Mouse (Mus musculus) cerebellum, adult 11 months (tissue): ENCODE results near the gene Col6a6.

Source experiments
- DNase-seq: peaks from one replicate; pipeline ENCODE4 v3.0.0; 2022

Col6a6 gene

GRCm38 (mm10) chr9:105800286-105800685, 27.7 kb downstream of the Col6a6 start:
- DNase-seq: no peak

GRCm38 (mm10) chr9:105796137-105796536, 31.8 kb downstream of the Col6a6 start:
- no peak for DNase-seq

- no peak for DNase-seq
Measured at GRCm38 (mm10) chr9:105794965-105795364, 33.0 kb downstream of the Col6a6 start.

GRCm38 (mm10) chr9:105791810-105792209, 36.1 kb downstream of the Col6a6 start:
- DNase-seq: no peak

- DNase-seq: no peak
Measured at GRCm38 (mm10) chr9:105788203-105788602, 39.8 kb downstream of the Col6a6 start.

GRCm38 (mm10) chr9:105787800-105788199, 40.2 kb downstream of the Col6a6 start:
- DNase-seq: no peak

GRCm38 (mm10) chr9:105784026-105784425, 43.9 kb downstream of the Col6a6 start:
- no peak for DNase-seq

GRCm38 (mm10) chr9:105780696-105781095, 47.3 kb downstream of the Col6a6 start:
- DNase-seq: no peak

- no peak for DNase-seq
Measured at GRCm38 (mm10) chr9:105778741-105779140, 49.2 kb downstream of the Col6a6 start.

GRCm38 (mm10) chr9:105774878-105775277, 53.1 kb downstream of the Col6a6 start:
- DNase-seq: no peak

- DNase-seq: no peak
Measured at GRCm38 (mm10) chr9:105774321-105774720, 53.6 kb downstream of the Col6a6 start.

- no peak for DNase-seq
Measured at GRCm38 (mm10) chr9:105771380-105771779, 56.6 kb downstream of the Col6a6 start.

- DNase-seq: no peak
Measured at GRCm38 (mm10) chr9:105770690-105771089, 57.3 kb downstream of the Col6a6 start.

GRCm38 (mm10) chr9:105765891-105766290, 62.1 kb downstream of the Col6a6 start:
- no peak for DNase-seq

- DNase-seq: no peak
Measured at GRCm38 (mm10) chr9:105764681-105765080, 63.3 kb downstream of the Col6a6 start.

- no peak for DNase-seq
Measured at GRCm38 (mm10) chr9:105764127-105764526, 63.8 kb downstream of the Col6a6 start.

GRCm38 (mm10) chr9:105763625-105764024, 64.3 kb downstream of the Col6a6 start:
- no peak for DNase-seq

- DNase-seq: no peak
Measured at GRCm38 (mm10) chr9:105762274-105762673, 65.7 kb downstream of the Col6a6 start.

GRCm38 (mm10) chr9:105758861-105759260, 69.1 kb downstream of the Col6a6 start:
- no peak for DNase-seq

GRCm38 (mm10) chr9:105758173-105758765, 69.7 kb downstream of the Col6a6 start:
- DNase-seq: no peak

- DNase-seq: no peak
Measured at GRCm38 (mm10) chr9:105754256-105754655, 73.7 kb downstream of the Col6a6 start.

- no peak for DNase-seq
Measured at GRCm38 (mm10) chr9:105745861-105746260, 82.1 kb downstream of the Col6a6 start.

- DNase-seq: no peak
Measured at GRCm38 (mm10) chr9:105740413-105740812, 87.5 kb downstream of the Col6a6 start.

- DNase-seq: no peak
Measured at GRCm38 (mm10) chr9:105739446-105739845, 88.5 kb downstream of the Col6a6 start.

- no peak for DNase-seq
Measured at GRCm38 (mm10) chr9:105737448-105737847, 90.5 kb downstream of the Col6a6 start.
